Mouse (Mus musculus) Patski (cell line): ENCODE results near the gene Styx. TPM values are rescaled to one million over a fixed set of nuclear protein-coding genes. Genes with fewer than 3 reads are reported as not detected.

ENCODE experiments used
- ATAC-seq: fragments of 100-300 bp; one replicate; pipeline ENCODE4 v1.8.0; 2021
- CTCF ChIA-PET: fragments of 350-600 bp; sonication (Branson Sonifier 250); formaldehyde crosslinking; loops from one replicate; lab custom pipeline; 2022; ENCODE audit warnings: inconsistent platforms; lab: Charles Lee
- POLR2A ChIA-PET: fragments of 350-600 bp; sonication (Branson Sonifier 250); formaldehyde crosslinking; loops from one replicate; lab custom pipeline; 2022; ENCODE audit warnings: antibody characterized with exemption, inconsistent platforms; lab: Charles Lee
- DNase-seq: peaks from one replicate; pipeline ENCODE4 v3.0.0-alpha.2; 2011; ENCODE audit warnings: low read depth, low spot score
- H3K27me3 ChIP-seq: fragments of 371-371 bp; one replicate; pipeline ENCODE4 v1.5.1; 2021
- CTCF ChIP-seq: fragments of 100-300 bp; IDR thresholded peaks from one replicate; pipeline ENCODE4 v1.5.1; 2021
- in situ Hi-C: fragments of 300-500 bp; cut with MboI; formaldehyde crosslinking; loops from 3 replicates; pipeline ENCODE4 v1.11.1; 2018; ENCODE audit warnings: low pct_unique_long_range_greater_than_20kb, mixed read lengths
- polyA plus RNA-seq: library from polyadenylated mRNA; unstranded; gene quantifications from one replicate; pipeline ENCODE4 v1.2.3, GENCODE M21; 2021

Styx gene
- 18.6 TPM for polyA plus RNA-seq

DNA sequence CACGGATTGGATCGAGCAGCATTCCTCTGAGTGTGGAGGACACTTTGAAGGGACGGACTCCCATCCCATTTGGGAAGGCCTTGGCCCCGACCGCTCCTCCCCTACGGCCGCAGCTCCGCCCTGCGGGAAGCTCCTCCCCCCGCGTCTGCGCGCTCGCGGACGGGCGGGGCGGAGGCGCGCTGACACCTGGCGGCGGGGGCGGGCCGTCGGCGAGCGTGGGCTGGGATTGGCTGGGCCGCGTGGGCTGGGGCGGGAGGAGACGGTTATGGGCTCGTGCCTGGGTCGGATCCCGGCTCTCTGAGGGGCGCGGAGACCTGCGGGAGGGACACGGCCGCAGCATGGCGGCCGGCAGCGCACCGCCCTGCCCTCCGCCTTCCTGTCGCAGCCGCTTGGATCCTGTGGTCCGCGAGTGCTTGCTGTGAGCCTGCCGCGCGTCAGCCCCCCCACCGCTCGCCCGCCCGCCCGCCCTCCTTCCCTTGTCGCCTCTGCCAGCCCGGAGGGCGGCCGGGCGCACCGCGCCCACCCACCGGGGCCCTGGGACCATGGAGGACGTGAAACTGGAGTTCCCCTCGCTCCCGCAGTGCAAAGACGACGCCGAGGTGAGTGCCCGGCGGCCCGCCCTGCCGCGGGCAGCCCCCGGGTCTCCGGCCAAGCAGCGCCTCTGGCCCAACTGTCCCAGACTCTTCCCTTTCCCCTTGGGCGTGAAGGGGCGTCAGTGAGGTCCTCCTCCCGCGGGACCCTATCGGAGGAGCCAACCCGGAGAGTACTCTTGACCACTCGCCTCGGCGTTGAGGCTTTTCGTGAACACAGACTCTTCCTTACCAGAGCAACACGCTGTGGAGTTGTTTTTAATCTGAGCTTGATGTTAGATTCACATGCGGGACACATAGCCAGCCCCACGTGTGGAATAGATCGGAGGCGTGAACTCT is at the start of gene Styx:
Gene Styx, plus strand, starts transcription at position 163 of the 929 bp plus-strand sequence.
- ATAC-seq = peak; percentile 96
- in situ Hi-C loops = no loop called here
- no peak for TF ChIP-seq CTCF
- ChIA-PET CTCF (interaction anchor here (2.1 kb wide), 1 partner anchor 22 kb away, joined by 6 read pairs; the partner anchor contains the start of gene Psmc6), POLR2A (no interaction called here)
- peak; percentile 46 for DNase-seq
- H3K27me3 ChIP-seq = no peaks in the 10 kb centered on the region

DNA sequence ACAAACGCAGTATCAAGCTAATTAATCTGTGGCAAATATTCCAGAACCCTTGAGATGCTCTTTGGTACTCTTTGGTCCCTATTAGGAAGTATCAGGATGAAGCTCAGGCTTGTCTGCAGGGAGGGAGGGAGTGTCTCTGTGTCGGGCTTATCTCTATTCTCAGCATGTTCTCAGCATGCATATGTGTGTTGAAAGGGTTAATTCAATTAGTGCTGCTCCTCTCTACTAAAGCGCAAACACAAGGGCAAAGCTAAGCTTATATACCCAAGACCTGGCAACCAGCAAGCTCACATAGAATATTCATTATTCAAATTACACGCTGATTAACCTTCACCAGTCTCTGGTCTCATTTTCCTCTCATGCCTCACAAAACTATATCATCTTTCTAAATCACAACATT is 47.0 kb upstream of the Styx start:
- ATAC-seq = no peak
- ChIA-PET CTCF (interaction anchor here (2.4 kb wide), 1 partner anchor 9 kb away, joined by 7 read pairs; no protein-coding TSS in a partner anchor), POLR2A (no interaction called here)
- DNase-seq = no peak
- no peaks in the 10 kb centered on the region for H3K27me3 ChIP-seq
- in situ Hi-C loops = no loop called here
- TF ChIP-seq CTCF = no peak

DNA sequence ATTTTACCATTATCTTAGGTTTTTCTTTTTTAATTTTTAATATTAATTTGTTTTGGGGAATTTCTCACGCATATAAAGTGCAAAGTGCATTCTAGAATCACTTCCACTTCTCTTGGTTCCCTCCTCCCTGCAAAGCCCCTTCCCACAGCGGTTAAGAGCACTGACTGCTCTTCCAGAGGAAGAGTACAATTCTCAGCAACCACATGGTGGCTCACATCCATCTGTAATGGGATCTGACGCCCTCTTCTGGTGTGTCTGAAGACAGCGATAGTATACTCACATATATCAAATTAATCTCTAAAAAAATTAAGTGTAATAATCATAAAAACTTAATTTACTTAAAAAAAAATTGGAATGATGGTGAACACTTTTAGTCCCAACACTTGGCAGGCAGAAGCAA is 46.5 kb upstream of the Styx start:
- DNase-seq = no peak
- ChIA-PET CTCF (interaction anchor here (1.3 to 2.4 kb wide), 2 partner anchors 10 to 12 kb away, joined by 4 to 7 read pairs; no protein-coding TSS in a partner anchor), POLR2A (no interaction called here)
- no peaks in the 10 kb centered on the region for H3K27me3 ChIP-seq
- in situ Hi-C loops = no loop called here
- no peak for ATAC-seq
- peak; percentile 22 for TF ChIP-seq CTCF

DNA sequence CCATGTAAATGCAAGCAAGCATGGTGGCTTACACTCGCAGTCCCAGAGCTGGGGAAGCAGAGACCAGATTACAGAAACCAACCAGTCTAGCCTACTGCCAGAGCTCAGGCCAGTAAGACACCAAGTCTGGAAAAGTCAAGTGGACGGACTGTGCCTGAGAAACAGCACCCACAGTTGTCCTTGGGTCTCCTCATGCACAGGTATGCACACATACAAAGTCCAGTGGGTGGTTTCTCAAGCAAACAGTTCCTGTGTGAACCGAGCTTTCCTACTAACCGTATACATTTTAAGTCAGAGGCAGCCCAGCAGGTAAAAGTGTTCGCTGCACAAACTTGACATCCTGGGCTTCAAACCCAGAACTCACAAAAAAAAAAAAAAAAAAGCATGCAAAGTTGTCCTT is 45.0 kb upstream of the Styx start:
- in situ Hi-C loops = no loop called here
- no peaks in the 10 kb centered on the region for H3K27me3 ChIP-seq
- ATAC-seq (no peak), DNase-seq (no peak)
- no peak for TF ChIP-seq CTCF
- CTCF ChIA-PET = interaction anchor here (1.3 kb wide), 1 partner anchor 10 kb away, joined by 4 read pairs; no protein-coding TSS in a partner anchor
- POLR2A ChIA-PET = interaction anchor here (0.6 to 0.7 kb wide), 2 partner anchors 25 to 153 kb away, joined by 3 read pairs; no protein-coding TSS in a partner anchor

DNA sequence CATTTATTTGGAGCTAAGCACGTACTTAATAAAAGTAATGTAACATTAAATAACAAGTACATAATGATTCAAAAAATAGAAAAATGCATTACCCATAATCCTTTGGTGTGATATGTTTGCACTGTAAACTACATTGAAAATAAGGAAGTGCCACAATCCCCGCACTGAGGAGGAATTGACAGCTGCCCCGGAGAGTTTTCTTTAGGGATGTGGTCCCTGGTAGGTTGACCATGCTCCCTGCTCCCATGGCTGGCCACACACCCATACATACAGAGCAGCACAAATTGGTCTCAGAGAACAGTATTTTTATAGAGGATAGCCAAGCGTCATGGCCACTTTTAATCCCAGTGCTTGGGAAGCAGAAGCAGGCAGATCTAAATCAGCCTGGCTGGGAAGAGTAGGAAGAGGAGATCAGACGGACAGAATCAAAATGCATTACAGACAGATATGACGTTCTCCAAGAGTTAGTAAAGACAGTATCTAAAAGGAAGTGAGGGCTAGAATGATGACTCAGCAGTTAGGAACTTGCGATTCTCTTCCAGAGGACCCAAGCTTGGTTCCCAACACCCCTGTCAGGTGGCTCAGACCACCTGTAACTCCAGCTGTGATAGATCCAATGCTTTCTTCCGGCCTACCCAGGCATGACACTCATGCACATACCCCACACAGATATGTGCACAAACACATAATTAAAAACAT is 43.1 kb upstream of the Styx start:
- in situ Hi-C loops = no loop called here
- no peak for ATAC-seq
- no peak for DNase-seq
- CTCF ChIA-PET = no interaction called here
- POLR2A ChIA-PET = interaction anchor here (0.6 kb wide), 1 partner anchor 138 kb away, joined by 3 read pairs; no protein-coding TSS in a partner anchor
- TF ChIP-seq CTCF = no peak
- H3K27me3 ChIP-seq = no peaks in the 10 kb centered on the region

DNA sequence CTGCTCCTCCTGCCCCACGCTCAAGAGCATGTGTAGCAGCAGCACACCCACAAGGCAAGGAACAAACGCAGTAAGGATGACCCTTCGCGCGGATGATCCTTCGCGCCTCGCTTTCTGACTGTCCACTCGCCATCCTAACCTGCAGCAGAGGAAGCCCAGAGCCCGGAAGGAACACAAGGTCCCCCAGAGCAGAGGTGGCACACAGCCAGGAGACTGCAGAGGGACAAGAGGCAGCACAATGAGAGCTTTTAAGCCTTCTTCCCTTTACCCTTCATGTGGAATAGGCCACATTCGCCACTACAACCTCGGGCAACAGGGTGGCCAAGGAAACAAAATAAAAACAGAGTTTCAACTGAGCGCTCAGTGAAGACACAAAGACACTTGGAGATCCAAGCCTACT is 41.2 kb upstream of the Styx start:
- CTCF ChIA-PET = interaction anchor here (0.9 kb wide), 1 partner anchor 8 kb away, joined by 3 read pairs; no protein-coding TSS in a partner anchor
- H3K27me3 ChIP-seq = no peaks in the 10 kb centered on the region
- ATAC-seq (no peak), DNase-seq (no peak)
- no peak for TF ChIP-seq CTCF
- POLR2A ChIA-PET = no interaction called here
- in situ Hi-C loops = no loop called here

DNA sequence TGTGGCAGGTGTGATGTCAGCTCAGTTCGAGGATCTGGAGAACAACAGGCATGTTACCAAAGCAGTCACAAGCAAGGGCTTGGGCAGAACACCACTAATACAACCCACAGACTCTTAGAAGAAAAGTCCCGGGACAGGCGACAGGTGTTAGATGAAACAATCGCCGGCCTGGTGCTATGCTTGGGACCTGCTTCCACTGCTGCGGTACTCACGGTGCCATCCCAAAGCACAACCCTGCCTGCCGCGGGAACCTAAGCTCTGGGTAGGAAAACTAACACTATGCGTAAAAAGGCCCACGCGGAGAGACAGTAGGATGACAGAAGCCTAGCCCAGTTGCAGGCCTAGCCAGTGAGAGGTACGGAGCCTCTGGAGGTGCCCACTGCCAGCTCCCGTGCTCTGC is 40.8 kb upstream of the Styx start:
- ChIA-PET POLR2A (no interaction called here), CTCF (interaction anchor here (0.9 kb wide), 1 partner anchor 9 kb away, joined by 3 read pairs; no protein-coding TSS in a partner anchor)
- DNase-seq = no peak
- TF ChIP-seq CTCF = no peak
- no peak for ATAC-seq
- H3K27me3 ChIP-seq = no peaks in the 10 kb centered on the region
- in situ Hi-C loops = no loop called here

DNA sequence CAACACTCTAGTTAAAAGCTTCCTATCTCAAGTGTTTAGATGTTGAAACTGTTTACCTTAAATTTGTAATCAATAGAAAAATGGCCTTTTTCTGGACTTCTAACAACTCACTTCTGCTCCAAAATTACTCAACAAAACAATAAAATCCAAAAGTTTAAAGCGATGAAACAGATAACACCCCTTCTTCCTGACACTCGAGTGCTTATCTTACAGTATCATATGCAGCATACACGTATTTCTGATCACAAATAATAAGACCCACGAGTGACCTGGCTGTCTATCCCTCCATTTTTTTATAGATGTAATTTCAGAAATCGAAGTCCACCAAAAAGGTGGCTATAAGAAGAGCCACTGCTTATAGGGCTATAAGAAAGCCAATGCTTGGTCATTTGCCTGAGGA is 34.0 kb upstream of the Styx start:
- DNase-seq (no peak), ATAC-seq (no peak)
- ChIA-PET CTCF (interaction anchor here (1.4 to 2.0 kb wide), 2 partner anchors 12 kb away, joined by 4 to 8 read pairs; partner anchors contain the start of gene Psmc6), POLR2A (no interaction called here)
- TF ChIP-seq CTCF = no peak
- in situ Hi-C loops = no loop called here
- H3K27me3 ChIP-seq = no peaks in the 10 kb centered on the region

DNA sequence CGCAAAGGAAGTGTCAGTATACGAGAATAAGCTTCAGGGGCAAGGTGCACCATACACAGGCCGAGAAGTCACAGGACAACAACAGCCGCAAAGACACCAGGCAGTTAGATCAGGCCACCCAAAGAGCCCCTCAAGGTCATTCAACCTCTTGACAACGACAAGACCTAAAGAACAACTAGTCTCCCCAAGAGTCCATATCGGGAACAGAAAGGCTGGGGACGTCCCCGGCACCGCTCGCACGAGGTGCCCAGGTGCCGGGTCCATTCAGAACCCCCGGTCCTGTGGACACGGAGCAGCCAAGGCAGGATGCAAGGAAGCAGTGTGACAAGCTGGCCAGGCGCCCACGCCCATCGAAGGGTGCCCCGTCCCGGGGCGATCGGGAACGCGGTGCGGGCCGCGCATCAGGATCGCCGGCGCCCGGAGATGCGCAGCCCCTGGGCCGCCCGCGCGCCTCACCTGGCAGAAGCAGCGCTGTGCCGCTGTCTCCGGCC is 32.9 kb upstream of the Styx start:
- no peak for TF ChIP-seq CTCF
- ChIA-PET CTCF (interaction anchor here (1.0 to 2.0 kb wide), 3 partner anchors 11 to 27 kb away, joined by 3 to 8 read pairs (median 3); partner anchors contain the start of gene Psmc6), POLR2A (interaction anchor here (0.6 to 1.8 kb wide), 2 partner anchors 12 to 150 kb away, joined by 3 to 5 read pairs; partner anchors contain the start of gene Psmc6)
- no peaks in the 10 kb centered on the region for H3K27me3 ChIP-seq
- DNase-seq = no peak
- peak; percentile 64 for ATAC-seq
- in situ Hi-C loops = no loop called here
